Mouse (Mus musculus): ENCODE data around the gene Gm21188. TPM values are rescaled to one million over a fixed set of nuclear protein-coding genes. Genes with fewer than 3 reads are reported as not detected.
A peak's percentile ranks its signal among the peaks of the same experiment; 100 is the strongest.
"Not testable (repeated sequence)": the region's sequence is repeated elsewhere in the genome, so short reads cannot be mapped to it uniquely, and the experiment has no call there.

Gene Gm21188
- 3.9 and 8.6 TPM in 2 replicates for total RNA-seq (2017)

GRCm38 (mm10) chr13:120052085-120052484 is at the start of gene Gm21188:
Gene Gm21188, minus strand, starts transcription at chr13:120052194.
- peak; percentile 4 to 30; a peak in 1 of 4 replicates for ATAC-seq (replicated peaks in 1 of 2; ENCODE audit: insufficient read depth in 1 of 2, low FRiP score in 2 of 2, low TSS enrichment in 1 of 2, low read depth in 1 of 2, poor library complexity in 2 of 2, severe bottlenecking in 2 of 2)

DNA sequence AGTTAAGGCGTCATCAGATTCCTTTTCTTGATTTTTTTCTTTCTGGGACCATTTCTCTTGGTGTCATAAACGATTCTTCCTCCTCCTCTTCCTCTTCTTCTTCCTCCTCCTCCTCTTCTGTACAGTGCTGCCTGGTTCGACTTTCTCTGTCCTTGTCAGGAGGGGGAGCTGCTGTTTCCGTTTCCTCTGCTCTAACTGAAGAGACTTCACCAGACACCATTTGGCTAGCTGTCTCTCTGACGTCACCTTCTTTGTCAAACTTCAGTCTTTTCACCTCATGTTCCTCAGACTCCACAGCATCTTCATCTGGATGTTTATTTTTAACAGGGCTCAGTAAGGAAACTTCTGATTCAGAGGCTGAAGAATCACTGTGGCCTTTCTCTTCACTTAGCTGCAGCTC is 47.3 kb upstream of the Gm21188 start:
- peak; percentile 33 to 40; a peak in 3 of 4 replicates for ATAC-seq (replicated peaks in 1 of 2; ENCODE audit: insufficient read depth in 1 of 2, low FRiP score in 2 of 2, low TSS enrichment in 1 of 2, low read depth in 1 of 2, poor library complexity in 2 of 2, severe bottlenecking in 2 of 2)

GRCm38 (mm10) chr13:120096938-120097256 is 44.9 kb upstream of the Gm21188 start:
- 0 out of 4 replicates have a peak, but pooled peaks of 1 of the 2 experiments have one; percentile 3 for ATAC-seq (replicated peaks in 1 of 2; ENCODE audit: insufficient read depth in 1 of 2, low FRiP score in 2 of 2, low TSS enrichment in 1 of 2, low read depth in 1 of 2, poor library complexity in 2 of 2, severe bottlenecking in 2 of 2)

GRCm38 (mm10) chr13:120096241-120096937 is 44.4 kb upstream of the Gm21188 start:
- peak; percentile 30 to 59 for ATAC-seq (replicated peaks in 1 of 2; ENCODE audit: insufficient read depth in 1 of 2, low FRiP score in 2 of 2, low TSS enrichment in 1 of 2, low read depth in 1 of 2, poor library complexity in 2 of 2, severe bottlenecking in 2 of 2)

GRCm38 (mm10) chr13:120092950-120093349 is 41.0 kb upstream of the Gm21188 start:
- ATAC-seq (replicated peaks in 1 of 2; ENCODE audit: insufficient read depth in 1 of 2, low FRiP score in 2 of 2, low TSS enrichment in 1 of 2, low read depth in 1 of 2, poor library complexity in 2 of 2, severe bottlenecking in 2 of 2): peak; percentile 43 to 53

DNA sequence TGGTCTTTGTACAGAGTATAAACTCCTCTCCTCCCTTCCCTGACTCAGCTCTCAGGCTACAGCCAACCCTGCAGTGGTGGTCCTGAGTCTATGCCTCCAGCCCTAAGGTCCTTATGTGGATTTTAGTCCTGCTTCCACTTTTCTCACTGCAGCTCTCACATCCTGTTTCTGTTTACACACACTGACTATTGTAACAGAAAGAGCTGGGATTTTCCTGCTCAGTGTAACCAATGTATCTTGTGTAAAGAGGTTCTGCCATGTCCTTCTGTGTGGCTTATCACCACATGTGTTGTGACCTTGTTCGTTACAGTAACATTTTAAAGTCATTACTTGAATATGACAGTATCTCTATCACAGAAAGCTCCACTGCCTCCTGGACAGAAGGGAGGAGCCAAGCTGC is 27.6 kb upstream of the Gm21188 start:
- ATAC-seq (replicated peaks in 1 of 2; ENCODE audit: insufficient read depth in 1 of 2, low FRiP score in 2 of 2, low TSS enrichment in 1 of 2, low read depth in 1 of 2, poor library complexity in 2 of 2, severe bottlenecking in 2 of 2): not testable (repeated sequence)

GRCm38 (mm10) chr13:120070878-120071277 is 18.9 kb upstream of the Gm21188 start:
- peak; percentile 77 to 78 for ATAC-seq (replicated peaks in 1 of 2; ENCODE audit: insufficient read depth in 1 of 2, low FRiP score in 2 of 2, low TSS enrichment in 1 of 2, low read depth in 1 of 2, poor library complexity in 2 of 2, severe bottlenecking in 2 of 2)

DNA sequence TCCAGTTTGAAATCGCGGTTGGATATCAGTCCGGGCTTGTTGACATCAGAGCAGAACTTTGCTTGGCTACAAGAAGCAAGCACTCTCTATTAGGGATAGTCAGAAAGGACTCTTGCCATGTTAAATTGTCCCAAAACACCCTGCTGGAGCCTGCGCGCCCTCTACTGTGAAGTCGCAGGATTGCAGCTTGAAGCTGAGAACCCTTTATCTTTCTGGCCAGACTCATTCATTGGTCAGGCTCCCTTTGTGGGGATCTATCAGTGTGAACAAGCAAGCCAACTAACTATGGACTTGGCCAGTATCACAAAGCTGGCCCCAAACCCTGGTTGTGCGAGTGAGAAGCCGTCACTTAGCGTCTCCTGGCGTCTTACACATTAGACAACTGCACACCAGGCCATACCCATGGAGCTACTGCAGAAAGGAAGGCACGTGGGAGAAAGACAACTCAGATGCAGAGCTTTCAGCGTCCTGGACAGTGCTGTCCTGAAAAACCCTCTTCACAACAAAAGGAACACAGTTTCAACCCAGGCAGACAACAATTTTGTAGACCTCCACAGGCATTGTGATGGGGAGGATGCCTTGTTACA is 18.1 kb upstream of the Gm21188 start:
- ATAC-seq (replicated peaks in 1 of 2; ENCODE audit: insufficient read depth in 1 of 2, low FRiP score in 2 of 2, low TSS enrichment in 1 of 2, low read depth in 1 of 2, poor library complexity in 2 of 2, severe bottlenecking in 2 of 2): peak; percentile 80 to 92

- ATAC-seq (replicated peaks in 1 of 2; ENCODE audit: insufficient read depth in 1 of 2, low FRiP score in 2 of 2, low TSS enrichment in 1 of 2, low read depth in 1 of 2, poor library complexity in 2 of 2, severe bottlenecking in 2 of 2): peak; percentile 98 to 99
Observed at GRCm38 (mm10) chr13:120063439-120064089, 11.6 kb upstream of the Gm21188 start.

- ATAC-seq (replicated peaks in 1 of 2; ENCODE audit: insufficient read depth in 1 of 2, low FRiP score in 2 of 2, low TSS enrichment in 1 of 2, low read depth in 1 of 2, poor library complexity in 2 of 2, severe bottlenecking in 2 of 2): peak in 1 of 2 experiments; percentile 50; a peak in 1 of 4 replicates
Observed at GRCm38 (mm10) chr13:120062903-120063302, 10.9 kb upstream of the Gm21188 start.

DNA sequence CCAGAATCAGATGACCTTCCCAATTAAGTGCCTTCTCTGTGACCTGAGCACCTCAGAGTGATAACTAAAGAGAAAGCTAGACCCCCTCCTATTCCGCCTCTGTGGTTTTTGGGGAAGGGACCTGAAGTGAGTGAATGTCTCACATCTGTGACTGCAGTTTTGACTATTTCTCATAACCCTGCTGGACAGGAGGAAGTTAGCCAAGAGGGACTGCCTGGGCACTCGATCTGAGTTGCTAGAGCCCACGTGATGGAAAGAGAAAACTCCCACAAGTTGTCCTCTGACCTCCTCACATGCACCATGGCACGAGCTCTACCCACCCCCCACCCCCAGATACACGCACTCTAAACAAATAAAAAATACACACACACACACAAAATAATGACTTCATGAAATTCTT is 3.4 kb downstream of the Gm21188 start:
- peak; percentile 13 to 46; a peak in 2 of 4 replicates for ATAC-seq (replicated peaks in 1 of 2; ENCODE audit: insufficient read depth in 1 of 2, low FRiP score in 2 of 2, low TSS enrichment in 1 of 2, low read depth in 1 of 2, poor library complexity in 2 of 2, severe bottlenecking in 2 of 2)

DNA sequence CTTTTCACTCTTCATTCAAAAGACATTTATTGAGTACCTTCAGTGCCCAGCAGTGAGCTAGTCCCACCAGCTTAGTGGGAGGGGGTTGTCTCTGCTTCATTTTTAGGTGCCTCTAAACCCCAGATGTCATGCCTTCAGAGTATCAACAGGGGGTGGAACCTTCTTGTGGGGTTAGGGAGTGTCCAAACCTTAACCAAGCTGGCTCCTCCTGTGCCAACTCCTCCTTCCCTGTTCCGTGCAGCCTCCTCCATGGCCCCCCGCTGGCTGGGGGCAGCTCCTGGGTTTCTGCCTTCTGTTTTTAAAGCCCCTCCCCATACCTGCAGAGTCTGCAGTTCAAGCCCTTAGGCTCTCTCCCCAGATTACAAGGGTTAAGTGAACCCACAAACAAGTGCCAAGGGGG is 3.8 kb downstream of the Gm21188 start:
- peak; percentile 47 to 49 for ATAC-seq (replicated peaks in 1 of 2; ENCODE audit: insufficient read depth in 1 of 2, low FRiP score in 2 of 2, low TSS enrichment in 1 of 2, low read depth in 1 of 2, poor library complexity in 2 of 2, severe bottlenecking in 2 of 2)

DNA sequence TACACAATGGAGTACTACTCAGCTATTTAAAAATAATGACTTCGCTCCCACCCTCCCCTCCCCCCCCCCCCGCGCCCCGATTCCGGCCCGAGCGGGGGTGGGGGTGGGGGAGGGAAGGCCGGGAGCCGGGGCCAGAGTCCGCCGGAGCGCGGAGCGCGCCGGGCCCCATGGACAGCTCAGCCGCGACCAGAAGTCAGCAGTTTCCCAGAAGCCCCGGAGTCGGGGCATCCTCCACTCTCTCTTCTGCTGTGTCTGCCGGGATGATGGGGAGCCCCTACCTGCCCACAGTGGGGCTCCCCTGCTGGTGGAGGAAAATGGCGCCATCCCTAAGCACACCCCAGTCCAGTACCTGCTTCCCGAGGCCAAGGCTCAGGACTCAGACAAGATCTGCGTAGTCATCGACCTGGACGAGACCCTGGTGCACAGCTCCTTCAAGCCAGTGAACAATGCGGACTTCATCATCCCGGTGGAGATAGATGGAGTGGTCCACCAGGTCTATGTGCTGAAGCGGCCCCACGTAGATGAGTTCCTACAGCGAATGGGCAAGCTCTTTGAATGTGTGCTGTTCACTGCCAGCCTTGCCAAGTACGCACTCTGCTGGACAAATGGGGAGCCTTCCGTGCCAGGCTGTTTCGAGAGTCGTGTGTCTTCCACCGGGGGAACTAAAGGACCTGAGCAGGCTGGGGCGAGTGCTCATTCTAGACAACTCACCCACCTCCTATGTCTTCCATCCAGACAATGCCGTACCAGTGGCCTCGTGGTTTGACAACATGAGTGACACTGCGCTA is 5.4 kb downstream of the Gm21188 start:
- peak; percentile 49 to 60; a peak in 3 of 4 replicates for ATAC-seq (replicated peaks in 1 of 2; ENCODE audit: insufficient read depth in 1 of 2, low FRiP score in 2 of 2, low TSS enrichment in 1 of 2, low read depth in 1 of 2, poor library complexity in 2 of 2, severe bottlenecking in 2 of 2)

- ATAC-seq (replicated peaks in 1 of 2; ENCODE audit: insufficient read depth in 1 of 2, low FRiP score in 2 of 2, low TSS enrichment in 1 of 2, low read depth in 1 of 2, poor library complexity in 2 of 2, severe bottlenecking in 2 of 2): peak in 1 of 2 experiments; percentile 27; a peak in 1 of 4 replicates
Observed at GRCm38 (mm10) chr13:120041145-120041544, 10.8 kb downstream of the Gm21188 start.

- ATAC-seq (replicated peaks in 1 of 2; ENCODE audit: insufficient read depth in 1 of 2, low FRiP score in 2 of 2, low TSS enrichment in 1 of 2, low read depth in 1 of 2, poor library complexity in 2 of 2, severe bottlenecking in 2 of 2): not testable (repeated sequence)
Observed at GRCm38 (mm10) chr13:120037881-120038280, 14.1 kb downstream of the Gm21188 start.

DNA sequence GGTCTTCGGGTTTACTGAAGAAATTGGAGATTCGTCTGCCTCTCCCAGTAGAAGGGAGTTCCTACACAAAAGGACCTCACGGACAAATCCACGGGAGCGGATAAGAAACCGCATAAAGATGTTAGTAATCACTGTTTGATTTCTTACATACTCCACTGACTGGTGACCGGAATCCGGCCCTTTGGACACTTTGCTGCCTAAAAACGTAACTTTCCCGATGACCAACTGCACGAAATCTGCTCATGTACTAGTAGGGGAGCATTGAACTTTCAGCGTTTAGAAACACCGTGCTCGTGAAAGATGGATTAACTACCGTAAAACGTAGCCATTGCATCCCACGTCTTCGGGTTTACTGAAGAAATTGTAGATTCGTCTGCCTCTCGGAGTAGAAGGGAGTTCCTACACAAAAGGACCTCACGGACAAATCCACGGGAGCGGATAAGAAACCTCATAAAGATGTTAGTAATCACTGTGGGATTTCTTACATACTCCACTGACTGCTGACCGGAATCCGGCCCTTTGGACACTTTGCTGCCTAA is 15.3 kb downstream of the Gm21188 start:
- not testable (repeated sequence) for ATAC-seq (replicated peaks in 1 of 2; ENCODE audit: insufficient read depth in 1 of 2, low FRiP score in 2 of 2, low TSS enrichment in 1 of 2, low read depth in 1 of 2, poor library complexity in 2 of 2, severe bottlenecking in 2 of 2)

GRCm38 (mm10) chr13:120035151-120035550 is 16.8 kb downstream of the Gm21188 start:
- not testable (repeated sequence) for ATAC-seq (replicated peaks in 1 of 2; ENCODE audit: insufficient read depth in 1 of 2, low FRiP score in 2 of 2, low TSS enrichment in 1 of 2, low read depth in 1 of 2, poor library complexity in 2 of 2, severe bottlenecking in 2 of 2)

Data from hematopoietic stem cell, adult 5-6 weeks (primary cell).